Mouse (Mus musculus): ENCODE results near the gene Gm1113.

DNA sequence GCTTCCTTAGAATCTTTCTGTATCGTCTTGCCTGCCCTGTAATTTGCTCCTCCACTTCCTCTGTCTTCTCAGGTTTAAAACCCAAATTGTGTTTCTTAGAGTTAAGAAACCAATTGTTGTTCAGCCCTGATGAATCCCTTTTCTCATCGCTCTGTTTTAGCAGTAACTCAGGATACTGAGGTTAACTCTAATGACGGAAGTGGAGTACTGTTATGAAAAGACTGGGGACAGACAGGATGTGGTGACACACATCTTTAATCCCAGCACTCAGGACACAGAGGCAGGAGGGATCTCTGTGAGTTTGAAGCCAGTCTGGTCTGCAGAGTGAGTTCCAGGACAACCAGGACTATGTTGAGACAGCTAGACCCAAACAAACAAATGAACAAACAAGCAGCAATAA lies 22.6 kb downstream of the Gm1113 start:
- TF ChIP-seq CTCF (IDR thresholded peaks at IDR 0.05; ENCODE audit: low read depth, low read length): no peak
- no peak for TF ChIP-seq POLR2AphosphoS5 (IDR thresholded peaks at IDR 0.05; ENCODE audit: insufficient replicate concordance, low read depth, low read length)
